Mouse (Mus musculus) lung, adult 2 months (tissue): ENCODE data around the gene Gm29289. TPM values are rescaled to one million over a fixed set of nuclear protein-coding genes. Genes with fewer than 3 reads are reported as not detected.
"Not testable (repeated sequence)": the region's sequence is repeated elsewhere in the genome, so short reads cannot be mapped to it uniquely, and the experiment has no call there.

ENCODE experiments used
- DNase-seq: peaks from one replicate; pipeline ENCODE4 v3.0.0; 2022
- H3K4me1 ChIP-seq: fragments of 200-500 bp; 2 replicates; pipeline ENCODE4 v1.6.1; 2011; ENCODE audit warnings: low read length; ENCODE audit not compliant: control insufficient read depth, insufficient read depth
- H3K4me3 ChIP-seq: fragments of 200-500 bp; replicated peaks from 2 replicates; pipeline ENCODE3; 2011; ENCODE audit warnings: low read depth, mild to moderate bottlenecking, control low read depth, low read length; ENCODE audit errors: extremely low read depth
- WGBS: fragments of 180-500 bp; shearing (Covaris S2); methylation state at CpG from one replicate; pipeline ENCODE4 v1.1.7; 2018; 5-methylcytosine and 5-hydroxymethylcytosine counted together
- polyA plus RNA-seq: library from polyadenylated mRNA; depleted of rRNA; stranded (reverse); fragments of >200 nt; gene quantifications from 2 replicates; pipeline ENCODE4 v1.2.3, GENCODE M21; 2012; rRNA removed

Gene Gm29289
- polyA plus RNA-seq = not detected in 2 replicates

DNA sequence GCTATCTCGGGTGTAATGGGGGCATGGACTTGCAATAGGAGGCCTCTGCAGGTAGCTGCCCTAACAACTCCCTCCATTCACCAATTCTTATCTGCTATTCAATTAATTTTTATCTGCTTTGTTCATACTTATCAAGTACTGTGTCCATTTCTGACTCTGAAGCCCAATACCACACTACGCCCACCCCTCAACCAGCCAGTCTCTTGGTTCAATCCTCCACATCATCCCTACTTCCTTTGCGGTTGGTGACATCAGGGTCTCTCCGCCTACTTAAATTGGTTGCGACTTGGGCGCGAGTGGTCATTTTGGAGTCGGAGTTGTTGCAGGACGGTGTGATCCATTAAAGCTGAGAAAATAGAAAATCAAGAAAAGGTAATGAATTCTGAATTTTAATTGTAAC, at the start of gene Gm29289:
TSS of gene Gm29289 (plus strand) at position 301 of the 400 bp plus-strand sequence.
- not testable (repeated sequence) for H3K4me3 ChIP-seq, DNase-seq, H3K4me1 ChIP-seq
- WGBS = no CpG with 5 or more reads among the region's 9 CpGs

DNA sequence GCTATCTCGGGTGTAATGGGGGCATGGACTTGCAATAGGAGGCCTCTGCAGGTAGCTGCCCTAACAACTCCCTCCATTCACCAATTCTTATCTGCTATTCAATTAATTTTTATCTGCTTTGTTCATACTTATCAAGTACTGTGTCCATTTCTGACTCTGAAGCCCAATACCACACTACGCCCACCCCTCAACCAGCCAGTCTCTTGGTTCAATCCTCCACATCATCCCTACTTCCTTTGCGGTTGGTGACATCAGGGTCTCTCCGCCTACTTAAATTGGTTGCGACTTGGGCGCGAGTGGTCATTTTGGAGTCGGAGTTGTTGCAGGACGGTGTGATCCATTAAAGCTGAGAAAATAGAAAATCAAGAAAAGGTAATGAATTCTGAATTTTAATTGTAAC, 31.7 kb upstream of the Gm29289 start, which contains the start of gene Gm10352:
TSS of gene Gm10352 (plus strand) at position 301 of the 400 bp plus-strand sequence.
- H3K4me1 ChIP-seq, DNase-seq, H3K4me3 ChIP-seq: not testable (repeated sequence)
- WGBS = no CpG with 5 or more reads among the region's 9 CpGs

Other genes starting within 250 kb of the Gm29289 start
- gene H2al2b, start 211.9 kb upstream of the Gm29289 start, polyA plus RNA-seq = not detected in 2 replicates
- gene Gm4064, start 136.4 kb upstream of the Gm29289 start, polyA plus RNA-seq = not detected in 2 replicates
- not detected in 2 replicates for gene Rbmy, start 101.9 kb upstream of the Gm29289 start, polyA plus RNA-seq
- gene Gm10256, start 101.9 kb upstream of the Gm29289 start, polyA plus RNA-seq = not detected in 2 replicates
- gene Gm10352, start 31.6 kb upstream of the Gm29289 start, polyA plus RNA-seq = not detected in 2 replicates